Mouse (Mus musculus) heart, adult 2 months (tissue): ENCODE measurements around the gene Gclc.

Source experiments
- CTCF ChIP-seq: fragments of 200-600 bp; IDR thresholded peaks from 2 replicates; pipeline ENCODE4 v1.8.1; 2022; ENCODE audit warnings: antibody characterized with exemption, mild to moderate bottlenecking, moderate library complexity
- EP300 ChIP-seq: fragments of 200-500 bp; IDR thresholded peaks from 2 replicates; pipeline ENCODE4 v1.6.1; 2011; ENCODE audit warnings: low read depth, low read length, control low read depth; ENCODE audit not compliant: insufficient read depth
- POLR2A ChIP-seq: fragments of 200-500 bp; IDR thresholded peaks from 2 replicates; pipeline ENCODE4 v1.6.1; 2011; ENCODE audit warnings: mild to moderate bottlenecking, low read depth, low read length, control low read depth; ENCODE audit not compliant: insufficient read depth

- TF ChIP-seq CTCF (peak; percentile 82), POLR2A (no peak), EP300 (no peak)
Measured at GRCm38 (mm10) chr9:77802461-77802860, 48.1 kb downstream of the Gclc start.
